In genomic region chr9:44653896-44654295, GRCm38 (mm10) we compare ENCODE assay signal across 47 mouse cellular contexts. TPM values are rescaled to one million over a fixed set of nuclear protein-coding genes. Genes with fewer than 3 reads are reported as not detected.
"Had no signal": no experiment of that assay in that cellular context is flagged by ENCODE, and none has a peak within 500 bp of the region (broad histone marks: within the 10 kb centered on the region; RNA-seq: fewer than 3 reads in every experiment).

No protein-coding gene starts in this region.

- H3K9ac ChIP-seq: heart, embryonic 12.5 days; heart, embryonic 13.5 days; heart, embryonic 15.5 days; hindbrain, embryonic 12.5 days; hindbrain, embryonic 13.5 days; hindbrain, embryonic 14.5 days; hindbrain, embryonic 15.5 days; intestine, embryonic 15.5 days; kidney, embryonic 15.5 days had no signal

- H3K36me3 ChIP-seq: heart, embryonic 12.5 days; heart, embryonic 13.5 days; heart, embryonic 15.5 days; hindbrain, embryonic 10.5 days; hindbrain, embryonic 12.5 days; hindbrain, embryonic 13.5 days; hindbrain, embryonic 15.5 days; intestine, embryonic 15.5 days; kidney, embryonic 15.5 days had no signal

- ATAC-seq: hindbrain, embryonic 16.5 days; hindbrain, postnatal 0 days; inflammation-experienced regulatory T-cells, adult 6 months; intestine, embryonic 16.5 days; intestine, postnatal 0 days had no signal

- H3K9me3 ChIP-seq: heart, embryonic 12.5 days; heart, embryonic 13.5 days; heart, embryonic 15.5 days; hindbrain, embryonic 10.5 days; hindbrain, embryonic 12.5 days; hindbrain, embryonic 13.5 days; hindbrain, embryonic 15.5 days; intestine, embryonic 15.5 days; kidney, embryonic 15.5 days had no signal

- DNase-seq: heart, postnatal 14 days; heart, postnatal 36 days; heart, postnatal 4 days; kidney, adult 11 months; kidney, adult 18-20 months; kidney, adult 2 months; kidney, adult 8-10 months; kidney, adult 9 months; kidney, postnatal 10 days; kidney, postnatal 14 days; kidney, postnatal 25 days; kidney, postnatal 36 days; kidney, postnatal 4 days; layer of hippocampus, adult 9-11 months; layer of hippocampus, postnatal 36 days had no signal

- H3K27ac ChIP-seq: heart, embryonic 13.5 days; heart, embryonic 15.5 days; hindbrain, embryonic 10.5 days; hindbrain, embryonic 12.5 days; hindbrain, embryonic 13.5 days; hindbrain, embryonic 14.5 days; hindbrain, embryonic 15.5 days; hindbrain, postnatal 0 days; intestine, embryonic 15.5 days; kidney, embryonic 15.5 days; kidney, postnatal 0 days; layer of hippocampus, adult 2 months; left cerebral cortex, adult 2 months had no signal

- H3K27me3 ChIP-seq: heart, embryonic 13.5 days; heart, embryonic 15.5 days; hindbrain, embryonic 12.5 days; intestine, embryonic 15.5 days had no signal

- H3K4me3 ChIP-seq: heart, embryonic 12.5 days; heart, embryonic 13.5 days; heart, embryonic 15.5 days; hindbrain, embryonic 10.5 days; hindbrain, embryonic 12.5 days; hindbrain, embryonic 13.5 days; hindbrain, embryonic 15.5 days; intestine, embryonic 15.5 days; kidney, embryonic 15.5 days; layer of hippocampus, adult 2 months; left cerebral cortex, adult 2 months had no signal

- H3K4me2 ChIP-seq: heart, embryonic 12.5 days; heart, embryonic 13.5 days; heart, embryonic 15.5 days; hindbrain, embryonic 12.5 days; hindbrain, embryonic 13.5 days; hindbrain, embryonic 14.5 days; hindbrain, embryonic 15.5 days; intestine, embryonic 15.5 days; kidney, embryonic 15.5 days had no signal

RNA-seq across cellular contexts. Expression of gene Treh, which starts 19.1 kb away (rescaled TPM):
- total RNA-seq: heart, adult 8-10 months; heart, postnatal 14 days; heart, postnatal 25 days; heart, postnatal 36 days; heart, postnatal 4 days; hematopoietic stem cell, adult 5-6 weeks; hindbrain, postnatal 0 days; layer of hippocampus, adult 18-20 months; layer of hippocampus, adult 8-10 months; layer of hippocampus, postnatal 10 days; layer of hippocampus, postnatal 14 days; layer of hippocampus, postnatal 25 days; layer of hippocampus, postnatal 36 days; left cerebral cortex, adult 18-20 months had no signal
- polyA plus RNA-seq: heart, embryonic 12.5 days; heart, embryonic 13.5 days; heart, embryonic 14.5 days; heart, embryonic 15.5 days; heart, postnatal 0 days; hindbrain, embryonic 10.5 days; hindbrain, embryonic 11.5 days; hindbrain, embryonic 12.5 days; hindbrain, embryonic 13.5 days; hindbrain, embryonic 14.5 days; hindbrain, embryonic 15.5 days; hindbrain, embryonic 16.5 days; hindbrain, postnatal 0 days; inflammation-experienced regulatory T-cells, adult 6 months; intestine, embryonic 14.5 days; intestine, embryonic 15.5 days; kidney, embryonic 14.5 days had no signal
